Mouse (Mus musculus): Measurements from ENCODE around the gene Rnf40. TPM values are rescaled to one million over a fixed set of nuclear protein-coding genes. Genes with fewer than 3 reads are reported as not detected.
"Not testable (repeated sequence)": the region's sequence is repeated elsewhere in the genome, so short reads cannot be mapped to it uniquely, and the experiment has no call there.

The Rnf40 gene
- polyA plus RNA-seq, 1 experiment from 2014 or later: 54.9 TPM

GRCm38 (mm10) chr7:127628646-127629045 is 40.1 kb downstream of the Rnf40 start:
- Histone ChIP-seq H3K4me3 (no peak overlapping the region), H3K27ac (no peak overlapping the region), H3K9ac (no peak overlapping the region), H3K4me1 (no peaks in the 10 kb centered on the region), H3K27me3 (no peaks in the 10 kb centered on the region), H3K4me2 (replicated peaks) (no peak overlapping the region), H3K9me3 (no peaks in the 10 kb centered on the region), H3K36me3 (no peaks in the 10 kb centered on the region)
- no peak for ATAC-seq (ENCODE audit: low FRiP score, low read depth)
- WGBS: 86% methylated on average over 5 of the region's 5 CpGs

DNA sequence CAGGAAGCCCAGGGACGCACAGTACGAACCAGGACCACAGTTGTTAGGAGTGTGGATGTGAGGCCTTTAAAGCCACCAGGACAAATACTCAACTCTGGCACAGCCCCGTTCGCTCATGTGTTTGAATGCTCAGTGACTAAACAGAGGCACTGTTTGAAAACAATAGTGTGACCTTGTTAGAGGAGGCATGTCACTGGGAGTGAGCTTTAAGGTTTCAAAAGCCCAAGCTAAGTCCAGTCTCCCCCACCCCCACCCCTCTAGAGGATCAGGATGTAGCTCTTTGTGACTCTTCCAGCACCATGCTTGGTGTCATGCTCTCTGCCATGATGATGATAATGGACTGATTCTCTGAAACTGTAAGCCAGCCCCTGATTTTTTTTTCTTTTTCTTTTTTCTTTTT is 42.8 kb downstream of the Rnf40 start:
- no peak overlapping the region for H3K4me3 ChIP-seq
- no peaks in the 10 kb centered on the region for H3K9me3 ChIP-seq
- H3K27me3 ChIP-seq: no peaks in the 10 kb centered on the region
- H3K4me1 ChIP-seq: no peaks in the 10 kb centered on the region
- no peak overlapping the region for H3K9ac ChIP-seq
- H3K4me2 ChIP-seq (replicated peaks): no peak overlapping the region
- no peak for ATAC-seq (ENCODE audit: low FRiP score, low read depth)
- H3K27ac ChIP-seq: no peak overlapping the region
- no peaks in the 10 kb centered on the region for H3K36me3 ChIP-seq
- 92% methylated on average over 4 of the region's 4 CpGs for WGBS

DNA sequence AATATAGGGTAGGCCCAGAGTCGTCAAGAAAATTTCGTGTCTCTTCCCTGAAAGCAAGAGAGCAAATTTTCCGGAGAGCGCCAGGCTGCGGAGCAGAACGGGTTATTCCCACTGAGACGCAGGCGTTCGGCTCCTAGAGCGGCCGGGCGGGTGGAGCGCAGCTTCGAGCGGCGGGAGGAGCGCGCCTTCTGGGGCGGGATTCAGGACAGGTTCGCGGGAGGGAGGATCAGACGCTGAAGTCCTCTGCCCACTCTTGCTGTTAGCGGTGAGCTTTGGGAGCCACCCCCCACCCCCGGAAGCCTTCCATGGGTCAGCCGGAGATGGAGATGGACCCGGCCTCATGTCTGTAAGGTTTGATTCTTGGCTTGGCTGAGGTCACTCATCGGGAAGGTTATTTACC is 48.4 kb downstream of the Rnf40 start:
- H3K27me3 ChIP-seq: no peaks in the 10 kb centered on the region
- no peaks in the 10 kb centered on the region for H3K36me3 ChIP-seq
- peak overlapping the region; percentile 75 for H3K9ac ChIP-seq
- WGBS: under 1% methylated on average over 27 of the region's 27 CpGs
- peak overlapping the region; percentile 59 for H3K4me3 ChIP-seq
- peaks cover 7% of the 10 kb centered on the region; the same call in 1 of the 2 replicates for H3K4me1 ChIP-seq
- H3K4me2 ChIP-seq (replicated peaks): peak overlapping the region; percentile 78
- no peak overlapping the region for H3K27ac ChIP-seq
- peak; percentile 78; the same call in 1 of the 2 replicates for ATAC-seq (ENCODE audit: low FRiP score, low read depth)
- H3K9me3 ChIP-seq: no peaks in the 10 kb centered on the region

DNA sequence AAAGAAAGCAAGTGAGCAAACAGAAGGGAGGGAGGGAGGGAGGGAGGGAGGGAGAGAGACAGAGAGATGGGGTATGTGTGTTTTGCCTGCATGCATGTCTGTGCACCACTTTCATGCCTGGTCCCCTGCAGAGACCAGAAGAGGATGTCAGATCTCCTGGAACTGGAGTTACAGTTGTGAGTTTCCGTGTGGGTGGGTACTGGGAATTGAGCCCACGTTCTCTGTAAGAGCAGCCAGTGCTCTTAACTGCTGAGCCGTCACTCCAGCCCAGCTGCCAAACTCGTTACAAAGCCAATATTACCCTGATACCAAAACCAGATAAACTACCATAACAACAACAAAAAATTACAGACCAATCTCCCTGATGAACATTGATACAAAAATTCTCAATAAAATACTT is 52.7 kb downstream of the Rnf40 start:
- H3K27me3 ChIP-seq: no peaks in the 10 kb centered on the region

GRCm38 (mm10) chr7:127642254-127642653 is 53.7 kb downstream of the Rnf40 start:
- 74% methylated on average over 4 of the region's 4 CpGs for WGBS
- H3K9me3 ChIP-seq: no peaks in the 10 kb centered on the region
- no peak overlapping the region for H3K4me2 ChIP-seq (replicated peaks)
- no peak overlapping the region for H3K9ac ChIP-seq
- H3K36me3 ChIP-seq: no peaks in the 10 kb centered on the region
- no peaks in the 10 kb centered on the region for H3K27me3 ChIP-seq
- H3K4me3 ChIP-seq: no peak overlapping the region
- H3K4me1 ChIP-seq: peaks cover 3% of the 10 kb centered on the region; the same call in 1 of the 2 replicates
- H3K27ac ChIP-seq: no peak overlapping the region
- no peak for ATAC-seq (ENCODE audit: low FRiP score, low read depth)

More for the DNA sequence above, 52.7 kb downstream of the Rnf40 start:
- Histone ChIP-seq H3K36me3 (no peaks in the 10 kb centered on the region), H3K4me1 (peaks cover 7% of the 10 kb centered on the region; the same call in 1 of the 2 replicates), H3K4me2 (replicated peaks) (no peak overlapping the region), H3K4me3 (no peak overlapping the region), H3K9me3 (no peaks in the 10 kb centered on the region), H3K27ac (no peak overlapping the region), H3K9ac (no peak overlapping the region)
- WGBS: 45% methylated on average over 4 of the region's 4 CpGs
- no peak for ATAC-seq (ENCODE audit: low FRiP score, low read depth)

DNA sequence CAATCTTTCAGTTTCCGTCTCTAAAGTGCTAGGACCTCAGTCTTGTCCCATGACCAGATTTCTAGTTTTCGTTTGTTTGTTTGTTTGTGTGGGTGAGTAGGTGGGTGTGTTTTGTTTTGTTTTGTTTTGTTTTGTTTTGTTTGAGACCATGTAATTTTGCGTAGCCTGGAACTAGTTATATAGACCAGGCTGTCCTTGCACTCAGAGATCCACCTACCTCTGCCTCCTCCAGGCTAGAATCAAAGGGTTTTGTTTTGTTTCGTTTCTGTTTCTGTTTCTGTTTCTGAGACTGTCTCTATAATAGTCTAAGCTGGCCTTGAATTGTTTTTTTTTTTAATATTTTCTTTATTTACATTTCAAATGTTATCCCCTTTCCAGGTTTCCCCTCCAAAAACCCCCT is 57.8 kb downstream of the Rnf40 start:
- Histone ChIP-seq H3K9me3 (no peaks in the 10 kb centered on the region), H3K27me3 (no peaks in the 10 kb centered on the region), H3K4me3 (no peak overlapping the region), H3K4me1 (no peaks in the 10 kb centered on the region), H3K36me3 (no peaks in the 10 kb centered on the region), H3K27ac (no peak overlapping the region), H3K4me2 (replicated peaks) (no peak overlapping the region), H3K9ac (no peak overlapping the region)
- ATAC-seq (ENCODE audit: low FRiP score, low read depth): no peak
- WGBS: 83% methylated on average over 4 of the region's 4 CpGs

- not testable (repeated sequence) for H3K36me3 ChIP-seq; H3K9ac ChIP-seq; H3K27ac ChIP-seq; ATAC-seq (ENCODE audit: low FRiP score, low read depth); H3K4me1 ChIP-seq; H3K9me3 ChIP-seq; H3K4me3 ChIP-seq; H3K4me2 ChIP-seq (replicated peaks); H3K27me3 ChIP-seq
- WGBS: 89% methylated on average over 7 of the region's 7 CpGs
Measured at GRCm38 (mm10) chr7:127647576-127647975, 59.0 kb downstream of the Rnf40 start.

DNA sequence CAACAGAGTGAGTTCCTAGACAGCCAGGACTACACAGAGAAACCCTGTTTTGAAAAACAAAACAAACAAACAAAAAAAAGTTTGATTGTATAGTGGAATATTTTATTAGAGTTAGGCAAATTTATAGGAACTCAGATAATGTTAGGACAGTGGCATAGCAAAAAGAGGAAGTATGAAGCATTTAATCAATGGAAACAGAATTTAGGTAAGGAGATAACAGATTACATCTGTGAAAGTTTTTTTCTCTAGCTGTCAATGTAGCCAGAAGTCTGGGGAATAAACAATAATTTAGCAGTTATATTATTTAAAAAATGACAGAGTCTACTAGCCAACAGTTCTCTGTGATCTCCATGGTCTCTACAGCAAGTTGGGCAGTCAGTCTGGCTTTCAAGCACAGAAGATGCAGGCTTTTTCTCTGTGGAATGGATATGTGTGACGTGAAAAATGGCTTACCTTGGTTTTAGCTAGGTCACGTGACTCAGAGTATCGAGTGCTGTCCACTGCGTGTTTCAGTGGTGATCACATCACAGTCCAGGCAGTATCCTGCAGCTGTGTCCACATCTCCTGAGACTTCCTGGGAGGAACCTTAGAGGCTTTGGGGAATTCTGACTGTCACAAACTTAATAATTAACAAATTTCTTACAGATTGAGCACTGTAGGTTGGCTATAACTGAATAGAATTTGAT is 60.1 kb downstream of the Rnf40 start:
- no peak overlapping the region for H3K4me3 ChIP-seq
- no peaks in the 10 kb centered on the region for H3K9me3 ChIP-seq
- no peak for ATAC-seq (ENCODE audit: low FRiP score, low read depth)
- no peaks in the 10 kb centered on the region for H3K36me3 ChIP-seq
- H3K4me2 ChIP-seq (replicated peaks): no peak overlapping the region
- H3K9ac ChIP-seq: no peak overlapping the region
- WGBS: 78% methylated on average over 4 of the region's 4 CpGs
- no peaks in the 10 kb centered on the region for H3K27me3 ChIP-seq
- no peak overlapping the region for H3K27ac ChIP-seq
- peaks cover 11% of the 10 kb centered on the region for H3K4me1 ChIP-seq

- no peaks in the 10 kb centered on the region for H3K27me3 ChIP-seq
- no peak overlapping the region for H3K27ac ChIP-seq
- no peak overlapping the region for H3K4me3 ChIP-seq
- H3K36me3 ChIP-seq: no peaks in the 10 kb centered on the region
- no peak for ATAC-seq (ENCODE audit: low FRiP score, low read depth)
- 82% methylated on average over 6 of the region's 6 CpGs for WGBS
- H3K4me2 ChIP-seq (replicated peaks): no peak overlapping the region
- H3K9me3 ChIP-seq: no peaks in the 10 kb centered on the region
- peaks cover 11% of the 10 kb centered on the region for H3K4me1 ChIP-seq
- no peak overlapping the region for H3K9ac ChIP-seq
Measured at GRCm38 (mm10) chr7:127649206-127649605, 60.6 kb downstream of the Rnf40 start.

DNA sequence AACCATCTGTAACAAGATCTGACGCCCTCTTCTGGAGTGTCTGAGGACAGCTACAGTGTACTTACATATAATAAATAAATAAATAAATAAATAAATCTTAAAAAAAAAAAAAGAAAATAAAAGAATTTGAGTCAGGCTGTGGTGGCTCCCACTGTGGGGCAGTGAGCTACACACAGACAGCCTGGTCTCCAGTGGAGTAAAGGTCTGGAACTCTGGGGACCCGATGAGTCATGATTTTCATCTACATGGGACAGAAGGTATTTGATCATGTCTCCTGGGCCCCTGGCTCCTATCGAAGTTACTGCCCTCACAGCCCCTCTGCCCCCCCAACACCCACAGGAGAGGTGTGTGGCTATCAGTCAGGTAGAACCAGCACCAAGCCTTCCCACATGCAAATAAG is 63.1 kb downstream of the Rnf40 start:
- ATAC-seq (ENCODE audit: low FRiP score, low read depth): 0 out of 2 replicates have a peak, but pooled peaks have one; percentile 40
- WGBS: 68% methylated on average over 3 of the region's 3 CpGs
- Histone ChIP-seq H3K36me3 (no peaks in the 10 kb centered on the region), H3K27me3 (no peaks in the 10 kb centered on the region), H3K4me1 (peaks cover 11% of the 10 kb centered on the region), H3K27ac (peak overlapping the region; percentile 39), H3K4me2 (replicated peaks) (peak overlapping the region; percentile 53), H3K4me3 (peak overlapping the region; percentile 23; the same call in 1 of the 2 replicates), H3K9me3 (no peaks in the 10 kb centered on the region), H3K9ac (peak overlapping the region; percentile 54; the same call in 1 of the 2 replicates)

- Histone ChIP-seq H3K4me1 (peaks cover 11% of the 10 kb centered on the region), H3K36me3 (no peaks in the 10 kb centered on the region), H3K9ac (peak overlapping the region; percentile 54), H3K27ac (peak overlapping the region; percentile 39), H3K9me3 (0 out of 2 replicates have a peak, but pooled peaks cover 2% of the 10 kb centered on the region), H3K4me2 (replicated peaks) (peak overlapping the region; percentile 53), H3K27me3 (no peaks in the 10 kb centered on the region), H3K4me3 (peak overlapping the region; percentile 23)
- ATAC-seq (ENCODE audit: low FRiP score, low read depth): peak; percentile 70; the same call in 1 of the 2 replicates
- WGBS: 11% methylated on average over 18 of the region's 18 CpGs
Measured at GRCm38 (mm10) chr7:127652050-127652449, 63.5 kb downstream of the Rnf40 start.

DNA sequence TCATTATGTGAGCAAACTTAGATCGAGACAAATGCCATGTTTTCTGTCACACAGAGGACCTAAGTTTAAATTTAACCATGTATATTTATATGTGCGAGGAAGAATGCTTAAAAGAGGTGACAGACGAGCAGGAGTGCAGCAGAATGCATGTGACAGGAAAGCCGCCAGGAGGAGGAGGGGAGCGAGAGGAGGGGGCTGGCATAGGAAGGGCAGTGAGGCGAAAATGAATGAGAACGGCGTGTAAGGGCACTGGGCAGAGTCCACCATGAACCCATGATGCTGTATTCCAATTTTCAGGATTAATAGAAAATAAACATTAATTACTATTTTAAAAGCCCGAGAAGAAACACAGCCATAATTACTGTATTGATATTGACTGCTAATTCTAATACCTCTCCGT is 65.8 kb downstream of the Rnf40 start:
- 0 out of 2 replicates have a peak, but pooled peaks cover 5% of the 10 kb centered on the region for H3K9me3 ChIP-seq
- no peaks in the 10 kb centered on the region for H3K36me3 ChIP-seq
- H3K4me1 ChIP-seq: peaks cover 11% of the 10 kb centered on the region
- H3K27ac ChIP-seq: no peak overlapping the region
- no peak overlapping the region for H3K4me3 ChIP-seq
- H3K4me2 ChIP-seq (replicated peaks): no peak overlapping the region
- WGBS: 78% methylated on average over 10 of the region's 10 CpGs
- ATAC-seq (ENCODE audit: low FRiP score, low read depth): no peak
- H3K9ac ChIP-seq: no peak overlapping the region
- H3K27me3 ChIP-seq: no peaks in the 10 kb centered on the region
